Comparison of ENCODE assay signal across 8 mouse cellular contexts in the genomic region with DNA sequence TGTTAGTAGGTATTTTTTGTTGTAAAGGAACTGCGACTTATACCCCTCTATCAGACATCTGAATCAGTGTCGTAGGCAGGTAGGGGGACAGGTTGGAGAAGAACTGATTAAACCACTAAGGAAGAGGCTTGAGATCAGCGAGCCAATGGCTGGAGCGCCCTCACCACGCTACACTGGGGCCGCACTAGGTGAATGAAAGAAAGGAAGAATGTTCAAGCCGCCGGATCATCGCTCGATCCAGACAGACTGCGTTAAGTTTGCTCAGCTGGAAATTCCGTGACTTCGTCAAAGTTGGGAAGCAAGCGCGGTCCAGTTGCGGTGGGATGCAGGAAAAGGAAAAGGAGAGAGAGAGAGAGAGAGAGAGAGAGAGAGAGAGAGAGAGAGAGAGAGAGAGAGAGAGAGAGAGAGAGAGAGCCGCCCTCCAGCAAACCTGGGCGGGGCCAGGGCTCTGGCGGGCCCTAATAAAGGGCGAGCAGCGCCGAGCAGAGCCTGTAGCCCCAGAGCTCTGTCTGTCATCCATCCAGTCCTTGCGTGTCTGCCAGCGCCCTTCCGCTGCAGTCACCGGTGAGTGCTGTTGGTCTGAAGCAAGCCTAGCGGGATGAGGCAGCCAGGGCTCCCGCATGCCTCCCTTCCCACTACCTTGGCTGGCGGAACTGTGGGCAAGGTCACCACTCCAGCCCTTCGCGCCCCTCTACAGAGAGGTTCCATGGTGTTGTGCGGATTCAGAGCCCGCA. TPM values are rescaled to one million over a fixed set of nuclear protein-coding genes. Genes with fewer than 3 reads are reported as not detected.
DNase-seq lines count a peak whose midpoint lies in the region; ATAC-seq and TF ChIP-seq lines count a peak whose summit lies in the region.

Plau (plus strand) TSS at position 490 of the 734 bp plus-strand sequence.

- H3K36me3 ChIP-seq in heart, embryonic 16.5 days (ENCODE audit: control insufficient read depth, insufficient read depth), result no peaks in the 10 kb centered on the region
- no peaks in the 10 kb centered on the region for H3K36me3 ChIP-seq in liver, postnatal 0 days (replicated peaks; ENCODE audit: insufficient read depth, low read length)
- H3K36me3 ChIP-seq in neural tube, embryonic 12.5 days, result no peaks in the 10 kb centered on the region
- no peaks in the 10 kb centered on the region for H3K36me3 ChIP-seq in thymus, adult 2 months (ENCODE audit: control insufficient read depth, insufficient read depth, low read length)

- TF ChIP-seq EP300 in liver, postnatal 0 days (IDR thresholded peaks at IDR 0.05; ENCODE audit: low read depth), result no peak

- peak within 1 kb of the TSS; percentile 80 for H3K4me3 ChIP-seq in bone marrow macrophage, adult 2 months (ENCODE audit: insufficient read depth, low read length)
- peak within 1 kb of the TSS; percentile 65 for H3K4me3 ChIP-seq in heart, embryonic 16.5 days (ENCODE audit: low read length)
- peak within 1 kb of the TSS; percentile 58 for H3K4me3 ChIP-seq in liver, postnatal 0 days (ENCODE audit: low read depth, low read length)
- H3K4me3 ChIP-seq in neural tube, embryonic 12.5 days, result peak within 1 kb of the TSS; percentile 49
- H3K4me3 ChIP-seq in thymus, adult 2 months (ENCODE audit: control insufficient read depth, insufficient read depth, low read length), result peak within 1 kb of the TSS; percentile 35

- 0 out of 2 replicates have a peak, but pooled peaks have one; percentile 53 for ATAC-seq in erythroblast, adult 5-6 weeks (replicated peaks; ENCODE audit: low FRiP score, poor library complexity, severe bottlenecking)
- ATAC-seq in heart, embryonic 16.5 days (replicated peaks; ENCODE audit: extremely low read depth, insufficient read depth, low FRiP score), result peak; percentile 94
- peak; percentile 77; the same call in 1 of the 2 replicates for ATAC-seq in liver, postnatal 0 days
- ATAC-seq in neural tube, embryonic 12.5 days (ENCODE audit: low FRiP score, low read depth), result peak; percentile 91

- TF ChIP-seq CTCF in bone marrow macrophage, adult 2 months (IDR thresholded peaks at IDR 0.05; ENCODE audit: low read depth, low read length), result no peak
- no peak for TF ChIP-seq CTCF in liver, postnatal 0 days (IDR thresholded peaks at IDR 0.05; ENCODE audit: low read depth)
- no peak for TF ChIP-seq CTCF in thymus, adult 2 months (IDR thresholded peaks at IDR 0.05; ENCODE audit: borderline replicate concordance, control insufficient read depth, extremely low read depth, insufficient read depth, low read length, poor library complexity)

- DNase-seq in CD4-positive helper T cell, adult 2 months (ENCODE audit: low read depth, low spot score), result peak; percentile 62
- DNase-seq in kidney, postnatal 14 days, result peak; percentile 90
- peak; percentile 56 for DNase-seq in liver, postnatal 0 days
- peak; percentile 21 for DNase-seq in thymus, adult 2 months

- WGBS in heart, embryonic 16.5 days, result under 1% methylated on average over 33 of the region's 33 CpGs
- WGBS in liver, postnatal 0 days (ENCODE audit: insufficient replicate concordance), result 2% methylated on average over 30 of the region's 33 CpGs
- under 1% methylated on average over 33 of the region's 33 CpGs for WGBS in neural tube, embryonic 12.5 days
- WGBS in thymus, adult 2 months, result under 1% methylated on average over 32 of the region's 33 CpGs

- H3K9me3 ChIP-seq in heart, embryonic 16.5 days (replicated peaks; ENCODE audit: control insufficient read depth, low read length), result no peaks in the 10 kb centered on the region
- no peaks in the 10 kb centered on the region for H3K9me3 ChIP-seq in liver, postnatal 0 days (ENCODE audit: low read length)
- H3K9me3 ChIP-seq in neural tube, embryonic 12.5 days, result no peaks in the 10 kb centered on the region

- peaks cover 67% of the 10 kb centered on the region for H3K4me1 ChIP-seq in bone marrow macrophage, adult 2 months (ENCODE audit: control insufficient read depth, insufficient read depth, low read length)
- H3K4me1 ChIP-seq in heart, embryonic 16.5 days (ENCODE audit: control insufficient read depth, insufficient read depth, low read length), result peaks cover 3% of the 10 kb centered on the region; the same call in 1 of the 2 replicates
- peaks cover 8% of the 10 kb centered on the region; the same call in 1 of the 2 replicates for H3K4me1 ChIP-seq in liver, postnatal 0 days (ENCODE audit: insufficient read depth)
- peaks cover 7% of the 10 kb centered on the region; the same call in 1 of the 2 replicates for H3K4me1 ChIP-seq in neural tube, embryonic 12.5 days
- peaks cover 12% of the 10 kb centered on the region for H3K4me1 ChIP-seq in thymus, adult 2 months (replicated peaks; ENCODE audit: control insufficient read depth, insufficient read depth, low read length)

- peak; percentile 89; the same call in 1 of the 2 replicates for TF ChIP-seq POLR2A in bone marrow macrophage, adult 2 months (IDR thresholded peaks at IDR 0.05; ENCODE audit: borderline replicate concordance, low read depth, low read length)
- no peak for TF ChIP-seq POLR2A in thymus, adult 2 months (IDR thresholded peaks at IDR 0.05; ENCODE audit: control insufficient read depth, extremely low read depth, insufficient read depth, low read length, poor library complexity)

- H3K4me2 ChIP-seq in heart, embryonic 16.5 days (ENCODE audit: low read depth, low read length), result peak within 1 kb of the TSS; percentile 86
- peak within 1 kb of the TSS; percentile 82 for H3K4me2 ChIP-seq in liver, postnatal 0 days (ENCODE audit: low read depth, low read length)
- peak within 1 kb of the TSS; percentile 95 for H3K4me2 ChIP-seq in neural tube, embryonic 12.5 days (replicated peaks)

- peak within 1 kb of the TSS; percentile 59 for H3K27ac ChIP-seq in bone marrow macrophage, adult 2 months (ENCODE audit: insufficient read depth, low read depth, low read length)
- H3K27ac ChIP-seq in heart, embryonic 16.5 days (ENCODE audit: low read length), result peak within 1 kb of the TSS; percentile 57; the same call in 1 of the 2 replicates
- H3K27ac ChIP-seq in liver, postnatal 0 days (ENCODE audit: low read depth), result peak within 1 kb of the TSS; percentile 46; the same call in 1 of the 2 replicates
- H3K27ac ChIP-seq in neural tube, embryonic 12.5 days, result no peak within 1 kb of the TSS
- no peak within 1 kb of the TSS for H3K27ac ChIP-seq in thymus, adult 2 months (ENCODE audit: control insufficient read depth, insufficient read depth, low read length)

- peak within 1 kb of the TSS; percentile 79 for H3K9ac ChIP-seq in heart, embryonic 16.5 days (ENCODE audit: low read length)
- H3K9ac ChIP-seq in liver, postnatal 0 days (replicated peaks), result peak within 1 kb of the TSS; percentile 58
- H3K9ac ChIP-seq in neural tube, embryonic 12.5 days, result peak within 1 kb of the TSS; percentile 65

- H3K27me3 ChIP-seq in heart, embryonic 16.5 days (ENCODE audit: control insufficient read depth, insufficient read depth, low read length), result no peaks in the 10 kb centered on the region
- 0 out of 2 replicates have a peak, but pooled peaks cover 3% of the 10 kb centered on the region for H3K27me3 ChIP-seq in liver, postnatal 0 days (ENCODE audit: insufficient read depth, low read length)
- H3K27me3 ChIP-seq in neural tube, embryonic 12.5 days (replicated peaks), result 0 out of 2 replicates have a peak, but pooled peaks cover 6% of the 10 kb centered on the region
- no peaks in the 10 kb centered on the region; the same call in 1 of the 2 replicates for H3K27me3 ChIP-seq in thymus, adult 2 months (ENCODE audit: control insufficient read depth, insufficient read depth, low read length)

RNA-seq across cellular contexts. Expression of gene Plau, which starts in this region (rescaled TPM):
- polyA plus RNA-seq in bone marrow macrophage, adult 2 months (2012; ENCODE audit: insufficient read depth, insufficient read length, missing spikeins), result 16.7 and 18.6 TPM in 2 replicates
- 0.38 and 0.84 TPM in 2 replicates for total RNA-seq in erythroblast, adult 5-6 weeks (2015; ENCODE audit: low replicate concordance)
- total RNA-seq in erythroblast, adult 5-6 weeks (2017; ENCODE audit: low replicate concordance), result 2.8 and 9.6 TPM in 2 replicates
- 1.2 and 1.9 TPM in 2 replicates for polyA plus RNA-seq in heart, embryonic 16.5 days (2015; fragmentation: Nextera tagmentation; extraction: Ambion mirVana)
- polyA plus RNA-seq in liver, postnatal 0 days (2015; fragmentation: Nextera tagmentation; extraction: Ambion mirVana), result 0.83 and 0.84 TPM in 2 replicates
- 0.18 and 0.55 TPM in 2 replicates for polyA plus RNA-seq in neural tube, embryonic 12.5 days (2016; fragmentation: Nextera tagmentation; extraction: Ambion mirVana)
- polyA plus RNA-seq in thymus, adult 2 months (2012; rRNA removed), result 5.6 and 6.4 TPM in 2 replicates

Comparison
In these comparisons a context has a peak if more than half of its experiments do, and no peak if none do; other contexts are left out.
1. Peak in DNase-seq, ATAC-seq, H3K4me3 ChIP-seq, H3K27ac ChIP-seq, H3K9ac ChIP-seq and H3K4me2 ChIP-seq in liver, postnatal 0 days; RNA of the gene not detected or under 1 TPM.
2. Peak in ATAC-seq, H3K4me3 ChIP-seq, H3K9ac ChIP-seq and H3K4me2 ChIP-seq in neural tube, embryonic 12.5 days; RNA of the gene not detected or under 1 TPM.
3. DNase-seq: peak in every context shown above with its lines; median percentile 90 in kidney, postnatal 14 days; 62 in CD4-positive helper T cell, adult 2 months; 56 in liver, postnatal 0 days; 21 in thymus, adult 2 months.
4. H3K27ac ChIP-seq: peak in bone marrow macrophage, adult 2 months (single experiment) and heart, embryonic 16.5 days (single experiment); none in neural tube, embryonic 12.5 days (single experiment) and thymus, adult 2 months (single experiment).
5. Peak in every context shown above with its lines, with median percentiles within 50 percentile points of each other: H3K4me3 ChIP-seq, ATAC-seq, H3K4me2 ChIP-seq and H3K9ac ChIP-seq.